Mouse (Mus musculus): ENCODE measurements around the gene Fahd1. TPM values are rescaled to one million over a fixed set of nuclear protein-coding genes. Genes with fewer than 3 reads are reported as not detected.

Fahd1 gene
- polyA plus RNA-seq, 1 experiment from 2014 or later = 16.7 TPM

DNA sequence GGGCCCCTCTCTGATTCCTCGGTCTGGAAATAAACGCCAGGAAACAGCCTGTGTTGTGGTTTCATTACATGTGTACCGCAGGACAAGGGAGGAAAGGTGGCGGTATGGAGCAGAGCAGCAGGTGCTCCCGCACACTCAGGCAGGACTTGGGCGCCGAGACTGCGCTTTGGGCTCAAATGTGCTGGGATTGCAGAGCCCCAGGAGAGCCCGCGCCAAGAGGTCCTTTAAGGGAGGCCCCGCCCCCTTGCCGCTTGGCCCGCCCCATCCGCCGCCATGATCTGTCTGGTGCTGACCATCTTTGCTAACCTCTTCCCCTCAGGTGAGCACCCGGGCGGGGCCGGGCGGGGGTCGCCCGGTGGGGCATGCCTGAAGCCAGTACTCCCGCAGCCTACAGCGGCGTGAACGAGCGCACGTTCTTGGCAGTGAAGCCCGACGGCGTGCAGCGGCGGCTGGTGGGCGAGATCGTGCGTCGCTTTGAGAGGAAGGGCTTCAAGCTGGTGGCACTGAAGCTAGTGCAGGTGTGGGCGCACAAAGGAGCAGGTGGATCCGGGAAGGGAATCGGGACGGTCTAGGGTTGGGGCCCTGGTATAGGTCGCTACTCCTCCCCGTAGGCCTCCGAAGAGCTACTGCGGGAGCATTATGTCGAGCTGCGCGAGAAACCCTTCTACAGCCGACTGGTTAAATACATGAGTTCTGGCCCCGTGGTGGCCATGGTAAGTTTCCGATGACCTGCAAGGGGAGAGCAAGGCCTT, 46.3 kb upstream of the Fahd1 start, which contains the start of gene Nme3:
Gene Nme3 (plus strand): TSS at position 260 of the 752 bp plus-strand sequence.
- peak; percentile 86 for DNase-seq (ENCODE audit: low spot score)
- H3K9ac ChIP-seq (replicated peaks; ENCODE audit: low read depth) = peak within 1 kb of the TSS; percentile 88
- under 1% methylated on average over 49 of the region's 50 CpGs for WGBS
- H3K9me3 ChIP-seq (ENCODE audit: low read length) = no peaks in the 10 kb centered on the region
- TF ChIP-seq EP300 (IDR thresholded peaks at IDR 0.05) = no peak
- TF ChIP-seq CTCF (IDR thresholded peaks at IDR 0.05) = peak; percentile 41; the same call in 1 of the 2 replicates
- H3K4me2 ChIP-seq (replicated peaks; ENCODE audit: low read depth, low read length) = peak within 1 kb of the TSS; percentile 70
- peak; percentile 76 for ATAC-seq
- peak within 1 kb of the TSS; percentile 72 for H3K4me3 ChIP-seq (ENCODE audit: low read depth, low read length)
- H3K36me3 ChIP-seq (ENCODE audit: insufficient read depth, low read length) = peaks cover 37% of the 10 kb centered on the region
- no peaks in the 10 kb centered on the region for H3K27me3 ChIP-seq (replicated peaks; ENCODE audit: insufficient read depth, low read length)
- peaks cover 4% of the 10 kb centered on the region; the same call in 1 of the 2 replicates for H3K4me1 ChIP-seq (ENCODE audit: insufficient read depth, low read depth, low read length)
- H3K27ac ChIP-seq (ENCODE audit: low read length) = peak within 1 kb of the TSS; percentile 81

DNA sequence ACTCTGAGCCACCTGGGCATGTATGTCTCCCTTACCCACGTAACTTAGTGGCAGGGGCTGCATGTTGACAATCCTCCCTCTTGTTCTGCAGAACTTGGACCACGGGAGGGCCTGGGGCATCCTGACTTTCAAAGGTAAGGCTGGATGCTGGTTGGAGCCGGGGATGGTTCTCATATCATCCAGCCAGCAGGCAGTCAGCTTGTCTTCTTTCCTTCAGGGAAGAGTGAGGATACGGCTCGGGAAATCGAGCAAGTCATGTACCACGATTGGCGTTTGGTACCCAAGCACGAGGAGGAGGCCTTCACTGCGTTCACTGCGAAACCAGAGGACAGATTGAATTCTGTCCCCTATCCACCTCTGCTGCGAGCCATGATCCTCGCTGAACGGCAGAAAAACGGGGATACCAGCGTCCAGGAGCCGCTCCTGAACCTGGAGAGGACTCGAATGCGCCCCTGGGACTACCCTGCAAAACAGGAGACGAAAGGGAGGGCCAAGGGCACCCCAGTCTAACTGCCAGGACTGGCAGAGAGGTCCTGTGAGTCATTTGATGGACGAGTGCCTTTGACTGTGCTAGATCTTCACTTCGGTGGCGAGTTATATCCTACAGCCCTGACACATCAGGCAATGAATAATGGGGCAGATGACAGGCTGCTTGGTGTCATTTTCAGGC, 45.5 kb upstream of the Fahd1 start:
- peak overlapping the region; percentile 81 for H3K27ac ChIP-seq (ENCODE audit: low read length)
- H3K9ac ChIP-seq (replicated peaks; ENCODE audit: low read depth) = peak overlapping the region; percentile 88
- peak overlapping the region; percentile 70 for H3K4me2 ChIP-seq (replicated peaks; ENCODE audit: low read depth, low read length)
- H3K27me3 ChIP-seq (replicated peaks; ENCODE audit: insufficient read depth, low read length) = no peaks in the 10 kb centered on the region
- H3K9me3 ChIP-seq (ENCODE audit: low read length) = no peaks in the 10 kb centered on the region
- no peak for DNase-seq (ENCODE audit: low spot score)
- no peak for TF ChIP-seq CTCF (IDR thresholded peaks at IDR 0.05)
- no peak for TF ChIP-seq EP300 (IDR thresholded peaks at IDR 0.05)
- ATAC-seq = no peak
- peak overlapping the region; percentile 72 for H3K4me3 ChIP-seq (ENCODE audit: low read depth, low read length)
- peaks cover 32% of the 10 kb centered on the region for H3K36me3 ChIP-seq (ENCODE audit: insufficient read depth, low read length)
- WGBS = 14% methylated on average over 23 of the region's 23 CpGs
- H3K4me1 ChIP-seq (ENCODE audit: insufficient read depth, low read depth, low read length) = peaks cover 4% of the 10 kb centered on the region; the same call in 1 of the 2 replicates

DNA sequence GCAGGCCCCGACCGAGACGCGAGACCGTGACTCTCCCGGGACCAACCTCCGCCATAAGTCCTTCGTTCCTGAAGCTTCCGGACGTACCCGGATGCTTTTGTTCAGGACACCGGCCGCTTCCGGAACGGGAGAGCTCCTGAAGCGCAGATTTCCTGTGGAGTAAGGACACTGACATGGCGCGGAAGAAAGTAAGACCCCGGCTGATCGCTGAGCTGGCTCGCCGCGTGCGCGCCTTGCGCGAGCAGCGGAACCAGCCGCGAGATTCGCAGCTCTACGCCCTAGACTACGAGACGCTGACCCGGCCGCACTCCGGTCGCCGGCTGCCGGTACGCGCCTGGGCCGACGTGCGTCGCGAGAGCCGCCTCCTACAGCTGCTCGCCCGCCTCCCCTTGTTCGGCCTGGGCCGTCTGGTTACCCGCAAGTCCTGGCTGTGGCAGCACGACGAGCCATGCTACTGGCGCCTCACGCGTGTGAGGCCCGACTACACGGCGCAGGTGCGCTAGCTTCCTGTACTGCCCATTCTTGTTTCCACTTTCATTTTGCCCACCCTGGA, 44.9 kb upstream of the Fahd1 start, which contains the start of the genes Eme2 and Mrps34:
Gene Eme2 (minus strand): TSS at position 93 of the 553 bp plus-strand sequence.
Gene Mrps34 (plus strand): TSS at position 122 of the 553 bp plus-strand sequence.
- Histone ChIP-seq H3K36me3 (ENCODE audit: insufficient read depth, low read length) (peaks cover 25% of the 10 kb centered on the region), H3K9me3 (ENCODE audit: low read length) (no peaks in the 10 kb centered on the region), H3K4me1 (ENCODE audit: insufficient read depth, low read depth, low read length) (peaks cover 4% of the 10 kb centered on the region; the same call in 1 of the 2 replicates), H3K4me3 (ENCODE audit: low read depth, low read length) (peak within 1 kb of the TSS; percentile 72), H3K4me2 (replicated peaks; ENCODE audit: low read depth, low read length) (peak within 1 kb of the TSS; percentile 70), H3K27ac (ENCODE audit: low read length) (peak within 1 kb of the TSS; percentile 81), H3K27me3 (replicated peaks; ENCODE audit: insufficient read depth, low read length) (no peaks in the 10 kb centered on the region), H3K9ac (replicated peaks; ENCODE audit: low read depth) (peak within 1 kb of the TSS; percentile 88)
- DNase-seq (ENCODE audit: low spot score) (peak; percentile 94), ATAC-seq (peak; percentile 72)
- TF ChIP-seq EP300 (IDR thresholded peaks at IDR 0.05) (no peak), CTCF (IDR thresholded peaks at IDR 0.05) (no peak)
- WGBS = under 1% methylated on average over 62 of the region's 62 CpGs

DNA sequence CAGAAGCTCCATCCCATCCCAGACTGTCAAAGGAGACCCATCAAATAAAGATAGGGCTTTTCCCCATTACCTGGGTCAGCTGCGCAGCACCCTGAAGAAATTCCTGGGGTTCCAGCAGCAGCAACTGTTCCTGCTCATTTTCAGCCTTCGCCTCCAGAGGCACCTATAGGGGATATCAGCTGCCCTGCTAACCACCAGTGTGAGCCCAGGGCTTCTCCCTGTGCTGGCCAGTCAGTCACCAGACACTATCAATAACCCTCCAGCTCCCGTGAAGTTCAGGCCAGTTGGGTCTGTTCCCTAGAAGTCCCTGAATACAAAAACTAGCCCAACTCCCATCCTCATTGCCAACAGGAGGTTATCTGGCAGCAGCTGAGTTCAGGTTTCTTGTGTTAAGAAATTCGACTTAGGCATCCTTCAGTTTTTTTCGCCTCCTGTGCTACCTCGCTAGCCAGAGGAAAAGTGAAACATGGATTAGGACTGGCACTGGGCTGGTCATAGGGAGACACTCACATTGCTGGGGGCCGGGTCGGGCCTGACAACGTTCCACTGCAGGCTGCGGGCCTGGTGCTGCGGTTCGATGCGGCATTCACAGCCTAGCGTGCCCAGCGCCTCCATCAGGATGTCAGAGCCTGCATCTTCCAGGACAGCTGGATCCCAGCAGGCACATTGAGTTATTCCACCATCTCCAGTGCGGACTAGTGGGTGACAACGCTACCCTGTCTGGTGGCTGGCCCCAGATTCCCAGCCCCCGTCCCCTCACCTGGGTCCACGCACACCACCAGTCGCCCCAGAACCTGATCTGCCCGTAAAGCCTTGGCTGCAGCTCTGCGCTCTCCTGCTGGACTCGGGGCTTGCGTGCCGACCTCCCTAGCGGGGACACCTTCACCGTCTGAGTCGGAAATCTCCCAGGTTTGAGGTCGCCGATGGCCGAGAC, 44.2 kb upstream of the Fahd1 start:
- Histone ChIP-seq H3K9me3 (ENCODE audit: low read length) (no peaks in the 10 kb centered on the region), H3K4me1 (ENCODE audit: insufficient read depth, low read depth, low read length) (peaks cover 4% of the 10 kb centered on the region; the same call in 1 of the 2 replicates), H3K27me3 (replicated peaks; ENCODE audit: insufficient read depth, low read length) (no peaks in the 10 kb centered on the region), H3K36me3 (ENCODE audit: insufficient read depth, low read length) (peaks cover 19% of the 10 kb centered on the region), H3K4me2 (replicated peaks; ENCODE audit: low read depth, low read length) (peak overlapping the region; percentile 70), H3K9ac (replicated peaks; ENCODE audit: low read depth) (peak overlapping the region; percentile 88), H3K4me3 (ENCODE audit: low read depth, low read length) (peak overlapping the region; percentile 72), H3K27ac (ENCODE audit: low read length) (peak overlapping the region; percentile 81)
- ATAC-seq (peak; percentile 7; the same call in 1 of the 2 replicates), DNase-seq (ENCODE audit: low spot score) (no peak)
- TF ChIP-seq CTCF (IDR thresholded peaks at IDR 0.05) (no peak), EP300 (IDR thresholded peaks at IDR 0.05) (no peak)
- 9% methylated on average over 31 of the region's 31 CpGs for WGBS

DNA sequence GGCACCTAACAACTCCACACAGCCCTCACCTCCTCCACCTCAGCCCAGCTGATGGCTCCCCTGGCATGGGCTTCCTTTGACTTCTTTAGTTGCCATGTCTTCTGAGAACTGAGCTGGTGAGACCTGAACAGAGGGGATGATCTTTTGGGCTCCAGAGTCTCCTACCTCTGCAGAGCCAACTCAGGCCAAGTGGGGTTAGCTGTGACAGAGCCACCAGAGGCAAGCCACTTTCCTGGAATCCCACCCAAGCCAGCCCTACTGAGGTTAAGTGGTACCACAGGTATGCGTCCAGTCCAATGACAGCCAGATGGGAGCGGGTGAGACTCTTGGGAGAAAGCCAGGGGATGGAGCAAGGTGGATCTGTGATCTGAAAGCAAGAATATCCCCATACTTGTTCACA, 43.1 kb upstream of the Fahd1 start:
- peaks cover 15% of the 10 kb centered on the region for H3K36me3 ChIP-seq (ENCODE audit: insufficient read depth, low read length)
- 96% methylated on average over 2 of the region's 2 CpGs for WGBS
- no peak for DNase-seq (ENCODE audit: low spot score)
- no peak for TF ChIP-seq EP300 (IDR thresholded peaks at IDR 0.05)
- no peak for TF ChIP-seq CTCF (IDR thresholded peaks at IDR 0.05)
- no peaks in the 10 kb centered on the region for H3K27me3 ChIP-seq (replicated peaks; ENCODE audit: insufficient read depth, low read length)
- no peak overlapping the region for H3K4me2 ChIP-seq (replicated peaks; ENCODE audit: low read depth, low read length)
- peaks cover 4% of the 10 kb centered on the region; the same call in 1 of the 2 replicates for H3K4me1 ChIP-seq (ENCODE audit: insufficient read depth, low read depth, low read length)
- H3K4me3 ChIP-seq (ENCODE audit: low read depth, low read length) = no peak overlapping the region
- no peak overlapping the region for H3K9ac ChIP-seq (replicated peaks; ENCODE audit: low read depth)
- no peaks in the 10 kb centered on the region for H3K9me3 ChIP-seq (ENCODE audit: low read length)
- no peak for ATAC-seq
- no peak overlapping the region for H3K27ac ChIP-seq (ENCODE audit: low read length)
